Mouse (Mus musculus) left cerebral cortex, adult 8-10 months (tissue): ENCODE measurements around the gene Pilra. TPM values are rescaled to one million over a fixed set of nuclear protein-coding genes. Genes with fewer than 3 reads are reported as not detected.

Experiments used
- DNase-seq, 2 experiments: peaks; one replicate each; pipeline ENCODE4 v3.0.0; 2022; ENCODE audit warnings: low spot score in 2 of 2
- total RNA-seq, 4 experiments: library from RNA; stranded (reverse); gene quantifications; 2 replicates each; pipeline ENCODE4 v1.2.4; 2022

Gene Pilra
- total RNA-seq, 4 experiments from 2014 or later, result 0.91 to 2.6 (median 1.8) TPM

- DNase-seq, result no peak
Measured at GRCm38 (mm10) chr5:137781661-137782060, 54.4 kb downstream of the Pilra start.

- DNase-seq, result no peak
Measured at GRCm38 (mm10) chr5:137779053-137779933, 56.8 kb downstream of the Pilra start.

GRCm38 (mm10) chr5:137778635-137779034 is 57.4 kb downstream of the Pilra start, which contains the start of gene Ppp1r35:
Ppp1r35 (plus strand) TSS chr5:137778849.
- peak; percentile 95 to 97 for DNase-seq

GRCm38 (mm10) chr5:137777267-137777845 is 58.7 kb downstream of the Pilra start:
- peak in 1 of 2 experiments; percentile 6 for DNase-seq

GRCm38 (mm10) chr5:137776408-137776918 is 59.6 kb downstream of the Pilra start:
- DNase-seq, result no peak

- no peak for DNase-seq
Measured at GRCm38 (mm10) chr5:137775587-137776290, 60.3 kb downstream of the Pilra start.

- DNase-seq, result no peak
Measured at GRCm38 (mm10) chr5:137772755-137773154, 63.3 kb downstream of the Pilra start.

Other genes with a start within 250 kb of the Pilra start
- gene Mospd3, start 235.2 kb downstream of the Pilra start, total RNA-seq, result 10 to 100 TPM; 18.6 to 29.9 (median 21.4) TPM
- gene Pcolce, start 222.5 kb downstream of the Pilra start, total RNA-seq, result 10 to 100 TPM; 12.8 to 14.6 (median 13.8) TPM
- under 1 TPM; 0.16 to 0.28 (median 0.20) TPM for gene Fbxo24, start 207.3 kb downstream of the Pilra start, total RNA-seq
- gene Lrch4, start 207.2 kb downstream of the Pilra start, total RNA-seq, result 10 to 100 TPM in 3 of 4 experiments, 1 to 10 TPM in 1; 9.5 to 18.0 (median 16.0) TPM
- gene Gm20605, start 207.1 kb downstream of the Pilra start, total RNA-seq, result 10 to 100 TPM in 1 of 4 experiments, 1 to 10 TPM in 3; 5.6 to 11.5 (median 8.8) TPM
- 1 to 10 TPM in 3 of 4 experiments, under 1 TPM in 1; 0.91 to 5.9 (median 3.5) TPM for gene Sap25, start 194.9 kb downstream of the Pilra start, total RNA-seq
- under 1 TPM in 2 of 4 experiments, not detected in 2; 0.18 to 0.26 TPM for gene Irs3, start 190.6 kb downstream of the Pilra start, total RNA-seq
- gene Agfg2, start 151.6 kb downstream of the Pilra start, total RNA-seq, result 10 to 100 TPM; 50.0 to 54.8 (median 51.4) TPM
- gene Nyap1, start 94.7 kb downstream of the Pilra start, total RNA-seq, result 10 to 100 TPM; 76.3 to 78.9 (median 77.7) TPM
- 100 to 1,000 TPM; 149 to 216 (median 162) TPM for gene Tsc22d4, start 90.6 kb downstream of the Pilra start, total RNA-seq
- 10 to 100 TPM; 14.5 to 20.2 (median 15.9) TPM for gene Ppp1r35, start 57.4 kb downstream of the Pilra start, total RNA-seq
- gene Mepce, start 48.6 kb downstream of the Pilra start, total RNA-seq, result 10 to 100 TPM; 42.8 to 57.8 (median 45.5) TPM
- 1 to 10 TPM; 5.9 to 8.7 (median 7.8) TPM for gene Zcwpw1, start 48.5 kb downstream of the Pilra start, total RNA-seq
- not detected for gene Pilrb1, start 21.8 kb upstream of the Pilra start, total RNA-seq
- gene Pilrb2, start 35.5 kb upstream of the Pilra start, total RNA-seq, result not detected
- gene Cyp3a13, start 85.3 kb upstream of the Pilra start, total RNA-seq, result under 1 TPM; 0.37 to 0.59 (median 0.51) TPM
- 10 to 100 TPM; 22.7 to 28.6 (median 25.6) TPM for gene Gjc3, start 126.8 kb upstream of the Pilra start, total RNA-seq
- not detected for gene Azgp1, start 145.2 kb upstream of the Pilra start, total RNA-seq
- gene Smok3a, start 185.0 kb upstream of the Pilra start, total RNA-seq, result not detected
- not detected for gene Smok3b, start 185.1 kb upstream of the Pilra start, total RNA-seq
- gene Smok3c, start 216.9 kb upstream of the Pilra start, total RNA-seq, result not detected
- 10 to 100 TPM; 39.6 to 44.7 (median 42.9) TPM for gene Zkscan1, start 248.8 kb upstream of the Pilra start, total RNA-seq